Mouse (Mus musculus): ENCODE data around the gene Plin3.

Plin3 gene

GRCm38 (mm10) chr17:56292531-56293222 is at the start of gene Plin3:
Gene Plin3, minus strand, starts transcription at chr17:56292873.
- peak; percentile 97 for DNase-seq

GRCm38 (mm10) chr17:56340717-56341116 is 48.0 kb upstream of the Plin3 start:
- DNase-seq = no peak

- DNase-seq = no peak
These were observed 46.2 kb upstream of the Plin3 start for GRCm38 (mm10) chr17:56338909-56339308.

- DNase-seq = no peak
These were observed 45.1 kb upstream of the Plin3 start for GRCm38 (mm10) chr17:56337791-56338190.

GRCm38 (mm10) chr17:56337190-56337589 is 44.5 kb upstream of the Plin3 start:
- DNase-seq = peak; percentile 94

GRCm38 (mm10) chr17:56332987-56333386 is 40.3 kb upstream of the Plin3 start:
- no peak for DNase-seq

GRCm38 (mm10) chr17:56331256-56331655 is 38.6 kb upstream of the Plin3 start:
- DNase-seq = peak; percentile 97

GRCm38 (mm10) chr17:56330345-56330744 is 37.7 kb upstream of the Plin3 start:
- no peak for DNase-seq

GRCm38 (mm10) chr17:56329267-56329666 is 36.6 kb upstream of the Plin3 start:
- no peak for DNase-seq

- no peak for DNase-seq
These were observed 33.8 kb upstream of the Plin3 start for GRCm38 (mm10) chr17:56326153-56327147.

GRCm38 (mm10) chr17:56325450-56326152 is 32.9 kb upstream of the Plin3 start, which contains the start of gene Kdm4b:
Gene Kdm4b, plus strand, starts transcription at chr17:56326062.
- peak; percentile 100 for DNase-seq

GRCm38 (mm10) chr17:56324419-56324818 is 31.7 kb upstream of the Plin3 start:
- DNase-seq = no peak

GRCm38 (mm10) chr17:56309191-56309945 is 16.7 kb upstream of the Plin3 start:
- DNase-seq = no peak

- no peak for DNase-seq
These were observed 15.4 kb upstream of the Plin3 start for GRCm38 (mm10) chr17:56308088-56308487.

- DNase-seq = no peak
These were observed 13.2 kb upstream of the Plin3 start for GRCm38 (mm10) chr17:56305826-56306225.

GRCm38 (mm10) chr17:56305156-56305555 is 12.5 kb upstream of the Plin3 start:
- no peak for DNase-seq

- DNase-seq = no peak
These were observed 12.0 kb upstream of the Plin3 start for GRCm38 (mm10) chr17:56304718-56305117.

- DNase-seq = peak; percentile 100
These were observed 11.3 kb upstream of the Plin3 start for GRCm38 (mm10) chr17:56303847-56304586.

GRCm38 (mm10) chr17:56303160-56303846 is 10.6 kb upstream of the Plin3 start, which contains the start of gene Uhrf1:
Gene Uhrf1, plus strand, starts transcription at chr17:56303321.
- peak; percentile 99 for DNase-seq

- DNase-seq = no peak
These were observed 9.8 kb upstream of the Plin3 start for GRCm38 (mm10) chr17:56302363-56302996.

Measured in heart, adult 11 months (tissue).